Mouse (Mus musculus) testis, adult 2 months (tissue): ENCODE data around the gene Fam20a. TPM values are rescaled to one million over a fixed set of nuclear protein-coding genes. Genes with fewer than 3 reads are reported as not detected.

ENCODE experiments used
- H3K27ac ChIP-seq: fragments of 200-500 bp; 2 replicates; pipeline ENCODE4 v1.5.1; 2012; ENCODE audit warnings: low read depth, low read length; ENCODE audit not compliant: control insufficient read depth, insufficient read depth
- H3K27me3 ChIP-seq: fragments of 200-500 bp; 2 replicates; pipeline ENCODE4 v1.6.1; 2012; ENCODE audit warnings: mild to moderate bottlenecking, low read length, moderate library complexity; ENCODE audit not compliant: control insufficient read depth, insufficient read depth
- H3K36me3 ChIP-seq: fragments of 200-500 bp; 2 replicates; pipeline ENCODE4 v1.6.1; 2012; ENCODE audit warnings: mild to moderate bottlenecking, low read length; ENCODE audit not compliant: control insufficient read depth, insufficient read depth
- H3K4me1 ChIP-seq: fragments of 200-500 bp; 2 replicates; pipeline ENCODE4 v1.6.1; 2012; ENCODE audit warnings: low read length; ENCODE audit not compliant: control insufficient read depth, insufficient read depth
- H3K4me3 ChIP-seq: fragments of 200-500 bp; 2 replicates; pipeline ENCODE4 v1.5.1; 2012; ENCODE audit warnings: low read depth, mild to moderate bottlenecking, low read length, moderate library complexity, mixed read lengths; ENCODE audit not compliant: control insufficient read depth
- CTCF ChIP-seq: fragments of 200-500 bp; IDR thresholded peaks from 2 replicates; pipeline ENCODE4 v1.5.1; 2012; ENCODE audit warnings: low read depth, mild to moderate bottlenecking, inconsistent platforms, low read length, moderate library complexity; ENCODE audit not compliant: control insufficient read depth, insufficient read depth, insufficient replicate concordance
- POLR2A ChIP-seq: fragments of 200-500 bp; IDR thresholded peaks from 2 replicates; pipeline ENCODE4 v1.6.1; 2012; ENCODE audit warnings: low read depth, mild to moderate bottlenecking, inconsistent platforms, low read length, moderate library complexity; ENCODE audit not compliant: control insufficient read depth
- polyA plus RNA-seq: library from polyadenylated mRNA; depleted of rRNA; stranded (reverse); fragments of >200 nt; gene quantifications from 2 replicates; pipeline ENCODE4 v1.2.3, GENCODE M21; 2012

Gene Fam20a
- polyA plus RNA-seq, 1 experiment = 99.4 TPM

- Histone ChIP-seq H3K27ac (no peak overlapping the region), H3K36me3 (no peaks in the 10 kb centered on the region), H3K4me1 (no peaks in the 10 kb centered on the region), H3K4me3 (no peak overlapping the region), H3K27me3 (no peaks in the 10 kb centered on the region)
- TF ChIP-seq CTCF (no peak), POLR2A (no peak)
Measured at GRCm38 (mm10) chr11:109715311-109715781, 6.7 kb downstream of the Fam20a start.

GRCm38 (mm10) chr11:109714341-109715247 lies 7.5 kb downstream of the Fam20a start:
- no peaks in the 10 kb centered on the region for H3K4me1 ChIP-seq
- no peaks in the 10 kb centered on the region for H3K27me3 ChIP-seq
- H3K27ac ChIP-seq = no peak overlapping the region
- H3K36me3 ChIP-seq = no peaks in the 10 kb centered on the region
- TF ChIP-seq POLR2A (no peak), CTCF (no peak)
- no peak overlapping the region for H3K4me3 ChIP-seq

- no peaks in the 10 kb centered on the region for H3K36me3 ChIP-seq
- no peak overlapping the region for H3K27ac ChIP-seq
- no peaks in the 10 kb centered on the region for H3K27me3 ChIP-seq
- H3K4me3 ChIP-seq = no peak overlapping the region
- TF ChIP-seq POLR2A (no peak), CTCF (no peak)
- H3K4me1 ChIP-seq = no peaks in the 10 kb centered on the region
Measured at GRCm38 (mm10) chr11:109709501-109709900, 12.6 kb downstream of the Fam20a start.

GRCm38 (mm10) chr11:109708786-109709185 lies 13.3 kb downstream of the Fam20a start:
- H3K4me1 ChIP-seq = no peaks in the 10 kb centered on the region
- no peak overlapping the region for H3K4me3 ChIP-seq
- H3K27ac ChIP-seq = no peak overlapping the region
- TF ChIP-seq CTCF = no peak
- no peak for TF ChIP-seq POLR2A
- no peaks in the 10 kb centered on the region for H3K36me3 ChIP-seq
- no peaks in the 10 kb centered on the region for H3K27me3 ChIP-seq

- Histone ChIP-seq H3K27ac (no peak overlapping the region), H3K4me3 (no peak overlapping the region), H3K27me3 (no peaks in the 10 kb centered on the region), H3K4me1 (no peaks in the 10 kb centered on the region), H3K36me3 (no peaks in the 10 kb centered on the region)
- no peak for TF ChIP-seq CTCF
- no peak for TF ChIP-seq POLR2A
Measured at GRCm38 (mm10) chr11:109707442-109707841, 14.6 kb downstream of the Fam20a start.

GRCm38 (mm10) chr11:109706586-109706985 lies 15.5 kb downstream of the Fam20a start:
- no peaks in the 10 kb centered on the region for H3K27me3 ChIP-seq
- no peak overlapping the region for H3K4me3 ChIP-seq
- TF ChIP-seq POLR2A (no peak), CTCF (no peak)
- H3K4me1 ChIP-seq = no peaks in the 10 kb centered on the region
- no peak overlapping the region for H3K27ac ChIP-seq
- no peaks in the 10 kb centered on the region for H3K36me3 ChIP-seq

- TF ChIP-seq POLR2A = no peak
- TF ChIP-seq CTCF = no peak
- Histone ChIP-seq H3K27me3 (no peaks in the 10 kb centered on the region), H3K4me1 (no peaks in the 10 kb centered on the region), H3K4me3 (no peak overlapping the region), H3K27ac (no peak overlapping the region), H3K36me3 (no peaks in the 10 kb centered on the region)
Measured at GRCm38 (mm10) chr11:109706055-109706412, 16.0 kb downstream of the Fam20a start.
